ENCODE assay signal across 9 mouse cellular contexts in the genomic region with DNA sequence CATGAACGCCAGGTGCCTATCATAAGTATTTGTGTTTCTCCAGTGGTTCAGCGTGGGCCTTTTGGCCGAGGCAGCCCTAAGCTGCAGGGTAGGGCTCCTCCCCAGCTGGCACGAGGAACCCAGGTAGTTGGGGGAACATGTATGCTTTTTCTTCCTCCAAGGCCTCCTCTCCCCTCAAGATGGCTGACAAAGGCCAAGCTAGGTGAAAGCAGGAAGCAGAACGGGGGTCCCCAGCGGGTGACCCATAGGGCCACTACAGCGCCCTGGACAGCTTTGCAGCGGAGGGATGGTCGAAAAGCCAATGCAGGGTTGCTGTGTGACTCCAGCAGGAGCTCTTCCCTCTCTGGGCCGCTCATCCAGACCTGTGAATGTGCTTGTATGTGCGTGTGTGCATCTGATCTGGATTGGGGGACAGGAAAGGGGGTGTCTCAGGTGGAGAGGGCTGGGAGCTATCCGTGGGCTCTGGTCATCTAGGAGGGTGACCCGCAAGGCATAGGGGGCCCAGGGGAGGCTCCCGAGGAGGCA. TPM values are rescaled to one million over a fixed set of nuclear protein-coding genes. Genes with fewer than 3 reads are reported as not detected.
DNase-seq lines count a peak whose midpoint lies in the region; ATAC-seq and TF ChIP-seq lines count a peak whose summit lies in the region.
"Had no signal": no experiment of that assay in that cellular context is flagged by ENCODE, and none has a peak within 500 bp of the region (broad histone marks: within the 10 kb centered on the region; RNA-seq: fewer than 3 reads in every experiment).

No protein-coding gene starts in this region.

- 0 out of 2 replicates have a peak overlapping the region, but pooled peaks have one; percentile 14 for H3K27ac ChIP-seq in forebrain, embryonic 14.5 days (ENCODE audit: low read depth, low read length)
- H3K27ac ChIP-seq in liver, embryonic 14.5 days = no peak overlapping the region

- no peak for DNase-seq in forebrain, embryonic 14.5 days (ENCODE audit: low spot score)
- DNase-seq in liver, embryonic 14.5 days (ENCODE audit: low read depth in 3 of 3, low spot score in 3 of 3) = no peak
- DNase-seq in c-Kit-positive CD71-positive TER-119-positive erythroid progenitor cells, embryonic 14.5 days (ENCODE audit: low spot score) = no peak
- DNase-seq in kidney, adult 8-10 months = no peak
- DNase-seq in kidney, postnatal 4 days = no peak

- peak overlapping the region; percentile 20 for H3ac ChIP-seq in C2C12 (ENCODE audit: control insufficient read depth, insufficient read length, low read depth)

- H3K36me3 ChIP-seq in erythroblast, embryonic 14.5 days (ENCODE audit: control insufficient read depth) = no peaks in the 10 kb centered on the region
- H3K36me3 ChIP-seq in C2C12 (ENCODE audit: control insufficient read depth, insufficient read depth) = no peaks in the 10 kb centered on the region
- H3K36me3 ChIP-seq in forebrain, embryonic 14.5 days (ENCODE audit: control insufficient read depth, insufficient read depth, low read length) = no peaks in the 10 kb centered on the region
- no peaks in the 10 kb centered on the region for H3K36me3 ChIP-seq in liver, embryonic 14.5 days (replicated peaks; ENCODE audit: control insufficient read depth, insufficient read depth, low read depth)

- no peaks in the 10 kb centered on the region for H3K79me3 ChIP-seq in C2C12 (ENCODE audit: low read depth)

- no peaks in the 10 kb centered on the region for H3K9me3 ChIP-seq in erythroblast, embryonic 14.5 days (ENCODE audit: control insufficient read depth, low read length)
- H3K9me3 ChIP-seq in forebrain, embryonic 14.5 days (replicated peaks; ENCODE audit: control insufficient read depth, low read length) = no peaks in the 10 kb centered on the region
- H3K9me3 ChIP-seq in liver, embryonic 14.5 days (ENCODE audit: control insufficient read depth, low read length) = no peaks in the 10 kb centered on the region

- 21% methylated on average over 12 of the region's 14 CpGs for WGBS in forebrain, embryonic 14.5 days
- WGBS in liver, embryonic 14.5 days (ENCODE audit: insufficient replicate concordance) = 20% methylated on average over 14 of the region's 14 CpGs

- peaks cover 29% of the 10 kb centered on the region for H3K27me3 ChIP-seq in erythroblast, embryonic 14.5 days (ENCODE audit: control insufficient read depth)
- H3K27me3 ChIP-seq in C2C12 (ENCODE audit: control insufficient read depth, insufficient read depth, insufficient read length) = peaks cover 3% of the 10 kb centered on the region
- no peaks in the 10 kb centered on the region for H3K27me3 ChIP-seq in forebrain, embryonic 14.5 days (replicated peaks; ENCODE audit: control insufficient read depth, insufficient read depth, low read length)
- no peaks in the 10 kb centered on the region; the same call in 1 of the 2 replicates for H3K27me3 ChIP-seq in liver, embryonic 14.5 days (ENCODE audit: control insufficient read depth, insufficient read depth, low read length)

- H3K4me2 ChIP-seq in forebrain, embryonic 14.5 days (ENCODE audit: low read length) = peak overlapping the region; percentile 96
- peak overlapping the region; percentile 72 for H3K4me2 ChIP-seq in liver, embryonic 14.5 days (ENCODE audit: low read depth)

- H3K9ac ChIP-seq in forebrain, embryonic 14.5 days (ENCODE audit: low read length) = peak overlapping the region; percentile 85
- no peak overlapping the region; the same call in 1 of the 2 replicates for H3K9ac ChIP-seq in liver, embryonic 14.5 days (replicated peaks)

- ATAC-seq in erythroblast, adult 5-6 weeks (replicated peaks; ENCODE audit: low FRiP score, poor library complexity, severe bottlenecking) = no peak
- peak; percentile 4; the same call in 1 of the 2 replicates for ATAC-seq in forebrain, embryonic 14.5 days
- ATAC-seq in liver, embryonic 14.5 days (ENCODE audit: insufficient read depth) = peak; percentile 16; the same call in 1 of the 2 replicates

- peak overlapping the region; percentile 71 for H3K4me3 ChIP-seq in erythroblast, embryonic 14.5 days (replicated peaks)
- H3K4me3 ChIP-seq in C2C12 (ENCODE audit: insufficient read depth, poor library complexity, severe bottlenecking) = peak overlapping the region; percentile 51
- peak overlapping the region; percentile 76 for H3K4me3 ChIP-seq in forebrain, embryonic 14.5 days (ENCODE audit: low read depth, low read length)
- peak overlapping the region; percentile 41 to 66 for H3K4me3 ChIP-seq in liver, embryonic 14.5 days (ENCODE audit: insufficient read depth in 1 of 2, low read depth in 2 of 2, low read length in 2 of 2)

- TF ChIP-seq CTCF in C2C12 (IDR thresholded peaks at IDR 0.05; ENCODE audit: control insufficient read depth, insufficient read depth, insufficient read length) = no peak
- TF ChIP-seq CTCF in liver, embryonic 14.5 days (IDR thresholded peaks at IDR 0.05; ENCODE audit: low read depth) = no peak

- no peak for TF ChIP-seq EP300 in liver, embryonic 14.5 days (IDR thresholded peaks at IDR 0.05; ENCODE audit: low read depth)

- peaks cover 22% of the 10 kb centered on the region for H3K4me1 ChIP-seq in erythroblast, embryonic 14.5 days (ENCODE audit: control insufficient read depth)
- peaks cover 4% of the 10 kb centered on the region; the same call in 1 of the 2 replicates for H3K4me1 ChIP-seq in forebrain, embryonic 14.5 days (ENCODE audit: control insufficient read depth, insufficient read depth, low read length)
- peaks cover 3 to 5% of the 10 kb centered on the region in 2 experiments; a peak in 2 of 4 replicates for H3K4me1 ChIP-seq in liver, embryonic 14.5 days (replicated peaks; ENCODE audit: control insufficient read depth in 2 of 2, insufficient read depth in 2 of 2, low read length in 1 of 2)

- no peaks in the 10 kb centered on the region for H3K79me2 ChIP-seq in C2C12 (ENCODE audit: control insufficient read depth, insufficient read depth)

TF ChIP-seq in C2C12, 6 proteins besides CTCF, POLR2A, EP300 and RAD21:
- TF ChIP-seq MYOD1 (IDR thresholded peaks at IDR 0.05; ENCODE audit: control insufficient read depth, insufficient read length, low read depth) (no peak), FOSL1 (IDR thresholded peaks at IDR 0.05; ENCODE audit: insufficient read depth, low read length, poor library complexity, severe bottlenecking) (no peak), CEBPB (IDR thresholded peaks at IDR 0.05; ENCODE audit: low read depth) (no peak), MAX (IDR thresholded peaks at IDR 0.05) (no peak), USF1 (IDR thresholded peaks at IDR 0.05; ENCODE audit: low read depth) (no peak), MYOG (IDR thresholded peaks at IDR 0.05; ENCODE audit: control insufficient read depth, extremely low read depth, insufficient read length) (no peak)

RNA-seq across cellular contexts. Expression of gene Dnmt3b, which starts 0.4 kb away (rescaled TPM):
- 0.05 and 0.08 TPM in 2 replicates for polyA plus RNA-seq in erythroblast, embryonic 14.5 days (2012)
- total RNA-seq in erythroblast, adult 5-6 weeks (2015; ENCODE audit: low replicate concordance) = 1.5 and 2.3 TPM in 2 replicates
- 0.94 and 4.0 TPM in 2 replicates for total RNA-seq in erythroblast, adult 5-6 weeks (2017; ENCODE audit: low replicate concordance)
- 0.51 TPM for polyA plus RNA-seq in C2C12 (2012; fragmentation: generic; extraction: Trizol)
- polyA plus RNA-seq in forebrain, embryonic 14.5 days (2014; fragmentation: Nextera tagmentation; extraction: Ambion mirVana) = 3.2 and 3.5 TPM in 2 replicates
- polyA plus RNA-seq in liver, embryonic 14.5 days (2012; rRNA removed) = 2.2 and 2.8 TPM in 2 replicates
- polyA plus RNA-seq in liver, embryonic 14.5 days (2014; fragmentation: Nextera tagmentation; extraction: Ambion mirVana) = 4.1 and 4.3 TPM in 2 replicates

RNA-seq across cellular contexts. Expression of gene Commd7, which starts 16.3 kb away (rescaled TPM):
- polyA plus RNA-seq in erythroblast, embryonic 14.5 days (2012) = 0.38 TPM in 2 replicates
- total RNA-seq in erythroblast, adult 5-6 weeks (2015; ENCODE audit: low replicate concordance) = 9.2 and 18.8 TPM in 2 replicates
- 2.4 and 4.3 TPM in 2 replicates for total RNA-seq in erythroblast, adult 5-6 weeks (2017; ENCODE audit: low replicate concordance)
- 26.7 TPM for polyA plus RNA-seq in C2C12 (2012; fragmentation: generic; extraction: Trizol)
- 86.9 and 95.9 TPM in 2 replicates for polyA plus RNA-seq in forebrain, embryonic 14.5 days (2014; fragmentation: Nextera tagmentation; extraction: Ambion mirVana)
- 5.4 and 9.5 TPM in 2 replicates for polyA plus RNA-seq in liver, embryonic 14.5 days (2012; rRNA removed)
- 24.9 and 25.4 TPM in 2 replicates for polyA plus RNA-seq in liver, embryonic 14.5 days (2014; fragmentation: Nextera tagmentation; extraction: Ambion mirVana)

RNA-seq across cellular contexts. Expression of gene Dnmt3c, which starts 47.6 kb away (rescaled TPM):
- not detected in 2 replicates for polyA plus RNA-seq in erythroblast, embryonic 14.5 days (2012)
- not detected in 2 replicates for total RNA-seq in erythroblast, adult 5-6 weeks (2015; ENCODE audit: low replicate concordance)
- not detected in 2 replicates for total RNA-seq in erythroblast, adult 5-6 weeks (2017; ENCODE audit: low replicate concordance)
- polyA plus RNA-seq in C2C12 (2012; fragmentation: generic; extraction: Trizol) = not detected
- 0.08 and 0.16 TPM in 2 replicates for polyA plus RNA-seq in forebrain, embryonic 14.5 days (2014; fragmentation: Nextera tagmentation; extraction: Ambion mirVana)
- 0.23 and 0.41 TPM in 2 replicates for polyA plus RNA-seq in liver, embryonic 14.5 days (2012; rRNA removed)
- polyA plus RNA-seq in liver, embryonic 14.5 days (2014; fragmentation: Nextera tagmentation; extraction: Ambion mirVana) = 0.45 and 0.50 TPM in 2 replicates
- total RNA-seq: layer of hippocampus, postnatal 36 days had no signal
